Mouse (Mus musculus) heart, embryonic 13.5 days (tissue): ENCODE data around the gene Cxcl15. TPM values are rescaled to one million over a fixed set of nuclear protein-coding genes. Genes with fewer than 3 reads are reported as not detected.
A peak's percentile ranks its signal among the peaks of the same experiment; 100 is the strongest.
"Not testable (repeated sequence)": the region's sequence is repeated elsewhere in the genome, so short reads cannot be mapped to it uniquely, and the experiment has no call there.

Experiments
- ATAC-seq: fragments of 200-750 bp; cut with Nextera tagmentation; 2 replicates; pipeline ENCODE4 v1.8.0; 2017; ENCODE audit warnings: moderate TSS enrichment; ENCODE audit not compliant: insufficient number of reproducible peaks, low FRiP score, low TSS enrichment; ENCODE audit errors: extremely low read depth
- H3K27ac ChIP-seq: fragments of 300-500 bp; sonication (generic); replicated peaks from 2 replicates; pipeline ENCODE4 v1.5.1; 2015; ENCODE audit warnings: moderate library complexity, mild to moderate bottlenecking, inconsistent platforms
- H3K27me3 ChIP-seq: fragments of 300-500 bp; sonication (generic); replicated peaks from 2 replicates; pipeline ENCODE4 v1.6.1; 2015; ENCODE audit warnings: mild to moderate bottlenecking, inconsistent platforms
- H3K36me3 ChIP-seq: fragments of 300-500 bp; sonication (generic); 2 replicates; pipeline ENCODE4 v1.6.1; 2015; ENCODE audit warnings: mild to moderate bottlenecking, inconsistent platforms
- H3K4me1 ChIP-seq: fragments of 300-500 bp; sonication (generic); 2 replicates; pipeline ENCODE4 v1.6.1; 2015; ENCODE audit warnings: inconsistent platforms
- H3K4me2 ChIP-seq: fragments of 300-500 bp; sonication (generic); 2 replicates; pipeline ENCODE4 v1.6.1; 2015; ENCODE audit warnings: inconsistent platforms, mild to moderate bottlenecking, moderate library complexity
- H3K4me3 ChIP-seq: fragments of 300-500 bp; sonication (generic); 2 replicates; pipeline ENCODE4 v1.5.1; 2015; ENCODE audit warnings: moderate library complexity, mild to moderate bottlenecking, inconsistent platforms
- H3K9ac ChIP-seq: fragments of 300-500 bp; sonication (generic); 2 replicates; pipeline ENCODE4 v1.6.1; 2015; ENCODE audit warnings: inconsistent platforms, mild to moderate bottlenecking, moderate library complexity
- H3K9me3 ChIP-seq: fragments of 300-500 bp; sonication (generic); 2 replicates; pipeline ENCODE4 v1.6.1; 2016; ENCODE audit warnings: inconsistent platforms
- WGBS: fragments of 180-500 bp; shearing (Covaris S2); methylation state at CpG from one replicate; pipeline ENCODE4 v1.1.7; 2015; ENCODE audit warnings: mixed read lengths; 5-methylcytosine and 5-hydroxymethylcytosine counted together
- polyA plus RNA-seq: library from polyadenylated mRNA; unstranded; fragments of >200 nt; fragmentation: Nextera tagmentation; extraction: Ambion mirVana; gene quantifications from 2 replicates; pipeline ENCODE4 v1.2.1, GENCODE M21; 2015

Gene Cxcl15
- polyA plus RNA-seq, 1 experiment from 2014 or later, result 0.56 TPM

DNA sequence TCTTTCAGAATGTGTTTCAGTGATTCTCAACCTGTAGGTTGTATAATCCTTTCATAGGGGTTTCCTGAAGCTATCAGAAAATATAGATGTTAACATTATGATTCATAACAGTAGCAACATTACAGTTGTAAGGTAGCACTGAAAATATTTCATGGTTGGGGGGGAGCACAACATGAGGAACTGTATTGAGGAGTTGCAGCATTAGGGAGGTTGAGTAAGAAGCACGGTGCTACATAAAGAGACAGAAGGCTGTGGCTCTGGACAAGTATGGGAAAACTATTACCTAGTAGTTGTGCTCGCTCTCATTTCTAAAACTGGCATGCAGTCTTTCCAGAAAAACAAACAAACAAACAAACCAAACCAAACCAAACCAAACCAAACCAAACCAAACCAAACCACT lies 1.1 kb downstream of the Cxcl15 start:
- not testable (repeated sequence) for ATAC-seq, H3K27me3 ChIP-seq, H3K4me1 ChIP-seq, H3K4me3 ChIP-seq, H3K9me3 ChIP-seq, H3K9ac ChIP-seq, H3K27ac ChIP-seq, H3K36me3 ChIP-seq, H3K4me2 ChIP-seq
- WGBS, result 72% methylated on average over 2 of the region's 2 CpGs

- no peaks in the 10 kb centered on the region for H3K9me3 ChIP-seq
- H3K9ac ChIP-seq, result no peak overlapping the region
- H3K36me3 ChIP-seq, result no peaks in the 10 kb centered on the region
- no peak overlapping the region for H3K4me2 ChIP-seq
- H3K27me3 ChIP-seq, result no peaks in the 10 kb centered on the region
- no peak for ATAC-seq
- no peak overlapping the region for H3K4me3 ChIP-seq
- no peak overlapping the region for H3K27ac ChIP-seq
- no peaks in the 10 kb centered on the region for H3K4me1 ChIP-seq
Measured at GRCm38 (mm10) chr5:90804574-90804973, 10.2 kb downstream of the Cxcl15 start.

- H3K36me3 ChIP-seq, result no peaks in the 10 kb centered on the region
- H3K4me1 ChIP-seq, result no peaks in the 10 kb centered on the region
- H3K4me3 ChIP-seq, result no peak overlapping the region
- no peaks in the 10 kb centered on the region for H3K9me3 ChIP-seq
- no peak overlapping the region for H3K27ac ChIP-seq
- no peak overlapping the region for H3K9ac ChIP-seq
- H3K27me3 ChIP-seq, result no peaks in the 10 kb centered on the region
- no peak overlapping the region for H3K4me2 ChIP-seq
- ATAC-seq, result no peak
Measured at GRCm38 (mm10) chr5:90806050-90806449, 11.7 kb downstream of the Cxcl15 start.

DNA sequence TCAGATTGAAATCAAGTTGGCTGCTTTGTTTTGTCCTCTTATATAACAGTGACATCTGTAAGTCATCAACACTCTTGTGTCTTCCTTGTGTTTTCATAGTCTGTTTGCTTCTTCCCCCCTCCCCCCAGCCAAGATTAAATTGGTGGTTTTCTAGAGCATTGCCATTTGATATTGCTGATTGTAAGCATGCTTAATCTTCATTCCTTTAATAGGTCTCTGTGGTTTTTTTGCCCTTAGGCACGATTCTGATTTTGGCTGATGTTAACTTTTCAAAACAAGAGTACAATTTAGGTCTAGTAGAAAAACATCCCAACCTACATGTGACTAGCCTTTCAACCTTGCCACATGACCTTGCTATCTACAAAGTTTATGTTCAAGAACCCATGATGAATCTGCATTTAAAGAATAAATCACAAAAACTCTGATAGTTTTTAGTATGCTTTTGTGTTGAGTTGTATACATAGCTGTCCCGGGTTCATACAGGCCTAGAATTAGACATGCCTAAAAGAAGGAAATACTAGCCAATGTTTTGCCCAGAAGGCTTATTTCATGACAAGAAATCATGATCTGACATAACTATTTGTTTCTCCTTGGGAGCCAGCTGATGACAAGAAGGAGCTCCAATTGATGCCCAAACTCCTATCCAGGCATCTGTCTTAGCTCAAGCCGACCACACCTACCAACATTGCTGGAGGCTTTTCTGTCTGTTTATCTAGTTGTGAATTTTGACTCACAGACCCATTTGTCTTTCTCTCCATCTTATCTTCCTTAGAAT lies 13.0 kb downstream of the Cxcl15 start:
- Histone ChIP-seq H3K4me1 (no peaks in the 10 kb centered on the region), H3K9me3 (no peaks in the 10 kb centered on the region), H3K4me2 (no peak overlapping the region), H3K27me3 (no peaks in the 10 kb centered on the region), H3K9ac (no peak overlapping the region), H3K36me3 (no peaks in the 10 kb centered on the region), H3K27ac (no peak overlapping the region), H3K4me3 (no peak overlapping the region)
- 64% methylated on average over 3 of the region's 3 CpGs for WGBS
- no peak for ATAC-seq

DNA sequence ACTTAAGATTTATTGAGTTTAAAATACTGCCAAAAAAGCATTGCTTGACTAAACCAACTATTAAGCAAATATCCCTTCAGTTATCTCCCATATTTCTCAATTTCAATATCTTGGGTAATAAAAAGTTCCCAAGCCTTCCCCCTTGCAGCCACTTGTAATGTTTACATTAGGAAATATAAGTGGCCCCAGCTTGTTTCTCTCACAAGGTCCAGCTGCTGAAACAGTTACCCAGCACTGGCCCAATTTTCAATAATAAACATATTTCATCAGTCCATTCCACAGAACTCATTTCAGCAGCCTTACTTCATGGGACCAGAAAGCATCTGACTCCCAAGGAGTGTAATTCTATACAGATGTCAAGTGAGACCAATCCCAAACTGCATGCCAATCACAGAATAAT lies 25.4 kb downstream of the Cxcl15 start:
- Histone ChIP-seq H3K4me3 (no peak overlapping the region), H3K9me3 (no peaks in the 10 kb centered on the region)
- no peak for ATAC-seq

DNA sequence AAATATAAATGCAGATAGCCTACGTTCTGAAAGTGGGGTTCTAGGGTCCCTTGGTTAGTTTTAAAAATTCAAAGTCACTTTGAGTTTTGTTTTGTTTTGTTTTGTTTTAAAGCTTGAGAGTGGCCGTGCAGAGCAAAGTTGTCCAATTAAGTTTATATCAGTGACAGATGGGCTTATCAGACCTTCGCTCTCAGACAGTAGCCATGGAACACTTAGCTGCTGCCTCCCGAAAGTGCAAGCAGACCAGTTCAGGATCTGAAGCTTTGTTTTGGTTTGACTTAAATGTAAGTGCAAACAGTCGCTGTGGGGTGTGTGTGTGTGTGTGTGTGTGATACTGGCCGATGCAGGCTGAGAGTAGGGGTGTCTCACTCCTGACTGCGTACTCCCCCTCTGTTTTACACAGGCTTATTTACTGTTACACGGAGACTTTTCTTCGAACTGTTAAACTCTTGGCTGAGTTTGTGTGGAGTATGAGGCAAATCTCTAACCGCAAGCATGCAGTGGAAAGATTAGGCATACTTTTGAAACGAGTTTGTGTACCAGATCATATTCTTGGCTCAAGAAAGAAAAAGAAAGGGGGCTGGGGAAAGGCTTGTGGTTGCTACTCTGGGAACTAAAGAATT lies 37.9 kb downstream of the Cxcl15 start:
- peaks cover 5% of the 10 kb centered on the region for H3K4me1 ChIP-seq
- H3K4me2 ChIP-seq, result peak overlapping the region; percentile 43
- H3K9me3 ChIP-seq, result no peaks in the 10 kb centered on the region
- H3K27me3 ChIP-seq, result no peaks in the 10 kb centered on the region
- H3K36me3 ChIP-seq, result no peaks in the 10 kb centered on the region
- H3K4me3 ChIP-seq, result no peak overlapping the region
- no peak for ATAC-seq
- H3K9ac ChIP-seq, result no peak overlapping the region
- peak overlapping the region; percentile 48 for H3K27ac ChIP-seq
- WGBS, result 45% methylated on average over 11 of the region's 11 CpGs

More for the DNA sequence above, 25.4 kb downstream of the Cxcl15 start:
- Histone ChIP-seq H3K27me3 (no peaks in the 10 kb centered on the region), H3K36me3 (no peaks in the 10 kb centered on the region), H3K4me1 (no peaks in the 10 kb centered on the region), H3K9ac (no peak overlapping the region), H3K27ac (no peak overlapping the region), H3K4me2 (no peak overlapping the region)

DNA sequence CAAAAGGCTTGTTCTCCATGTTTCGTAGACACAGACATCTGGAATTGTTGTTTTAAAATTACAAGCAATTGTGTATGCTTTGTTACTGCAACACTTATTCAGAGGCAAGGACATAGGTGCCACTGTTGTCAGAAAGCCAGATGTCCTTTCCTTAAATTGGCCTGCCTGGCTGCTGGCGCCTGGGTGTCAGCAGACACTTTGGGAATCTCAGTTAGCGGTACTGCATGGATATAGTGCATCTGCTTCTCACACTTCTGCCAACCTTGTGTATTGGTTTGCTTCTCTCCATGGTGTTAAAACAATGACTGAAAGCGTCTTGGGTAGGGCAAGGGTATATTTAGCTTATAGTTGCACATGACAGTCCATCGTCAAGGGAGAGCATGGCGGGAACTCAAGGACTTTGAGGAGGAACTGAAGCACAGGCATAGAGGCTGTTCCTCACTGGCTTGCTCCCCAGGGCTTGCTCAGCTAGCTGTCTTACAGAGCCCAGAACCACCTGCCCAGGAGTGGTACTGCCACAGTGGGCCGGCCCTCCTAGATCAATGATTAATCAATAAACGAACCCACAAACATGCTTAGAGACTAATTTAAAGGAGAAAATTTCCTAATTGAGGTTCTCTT lies 38.5 kb downstream of the Cxcl15 start:
- H3K27me3 ChIP-seq, result no peaks in the 10 kb centered on the region
- no peaks in the 10 kb centered on the region for H3K36me3 ChIP-seq
- 65% methylated on average over 8 of the region's 8 CpGs for WGBS
- ATAC-seq, result no peak
- H3K4me3 ChIP-seq, result no peak overlapping the region
- H3K4me2 ChIP-seq, result peak overlapping the region; percentile 43
- H3K4me1 ChIP-seq, result peaks cover 5% of the 10 kb centered on the region
- no peaks in the 10 kb centered on the region for H3K9me3 ChIP-seq
- peak overlapping the region; percentile 48 for H3K27ac ChIP-seq
- no peak overlapping the region for H3K9ac ChIP-seq

DNA sequence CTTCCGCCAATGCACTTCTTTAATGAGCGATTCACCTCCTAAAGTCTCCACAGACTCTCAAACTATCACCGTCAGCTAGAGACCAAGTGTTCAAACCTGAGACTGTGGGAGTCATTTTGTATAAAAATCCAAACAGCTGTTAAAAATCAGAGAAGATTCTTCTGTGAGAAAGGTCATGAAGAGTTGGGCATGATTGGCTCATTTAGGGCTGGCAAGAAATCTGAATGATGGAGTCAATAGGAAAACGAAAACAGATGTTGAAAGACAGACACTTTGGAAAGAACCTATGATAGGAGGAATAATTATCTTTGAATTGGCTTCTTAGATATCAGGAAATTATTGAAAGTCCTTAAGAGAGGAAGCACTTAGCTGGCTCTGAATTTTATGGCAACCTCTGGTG lies 40.1 kb downstream of the Cxcl15 start:
- 81% methylated on average over 4 of the region's 4 CpGs for WGBS
- Histone ChIP-seq H3K36me3 (no peaks in the 10 kb centered on the region), H3K4me1 (peaks cover 5% of the 10 kb centered on the region), H3K9ac (no peak overlapping the region), H3K4me3 (no peak overlapping the region), H3K27ac (no peak overlapping the region), H3K9me3 (no peaks in the 10 kb centered on the region), H3K27me3 (no peaks in the 10 kb centered on the region), H3K4me2 (no peak overlapping the region)
- no peak for ATAC-seq

DNA sequence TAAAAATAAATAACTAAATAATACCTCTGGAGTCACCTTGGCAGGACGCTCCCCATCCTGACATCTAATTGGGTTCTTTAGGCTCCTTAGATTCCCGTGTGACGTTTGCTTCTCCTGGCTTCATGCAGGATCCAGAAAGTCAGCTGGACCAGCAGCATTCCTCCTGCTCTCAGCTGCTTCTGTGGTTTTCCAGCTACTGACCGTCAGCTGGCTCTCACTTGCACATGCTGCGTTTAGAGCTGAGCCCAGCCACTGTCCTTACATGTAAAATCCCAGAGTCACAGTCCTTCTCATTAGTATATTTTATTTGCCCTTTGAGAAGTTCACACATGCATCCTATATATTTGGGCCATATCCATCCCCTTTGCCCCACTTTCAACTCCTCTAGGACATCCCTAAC lies 44.2 kb downstream of the Cxcl15 start:
- Histone ChIP-seq H3K4me2 (no peak overlapping the region), H3K9ac (no peak overlapping the region), H3K4me1 (no peaks in the 10 kb centered on the region), H3K36me3 (no peaks in the 10 kb centered on the region), H3K27me3 (no peaks in the 10 kb centered on the region), H3K27ac (no peak overlapping the region), H3K9me3 (no peaks in the 10 kb centered on the region), H3K4me3 (no peak overlapping the region)
- ATAC-seq, result no peak
- whole genome bisulfite sequencing, result 69% methylated on average over 5 of the region's 5 CpGs

- Histone ChIP-seq H3K9ac (no peak overlapping the region), H3K4me3 (no peak overlapping the region), H3K36me3 (no peaks in the 10 kb centered on the region), H3K27me3 (no peaks in the 10 kb centered on the region), H3K4me2 (no peak overlapping the region), H3K4me1 (no peaks in the 10 kb centered on the region), H3K9me3 (no peaks in the 10 kb centered on the region), H3K27ac (no peak overlapping the region)
- no peak for ATAC-seq
- WGBS, result 65% methylated on average over 7 of the region's 7 CpGs
Measured at GRCm38 (mm10) chr5:90840902-90841869, 46.9 kb downstream of the Cxcl15 start.

- 78% methylated on average over 3 of the region's 3 CpGs for WGBS
- Histone ChIP-seq H3K27me3 (no peaks in the 10 kb centered on the region), H3K4me1 (no peaks in the 10 kb centered on the region), H3K4me3 (no peak overlapping the region), H3K9ac (no peak overlapping the region), H3K4me2 (no peak overlapping the region), H3K9me3 (no peaks in the 10 kb centered on the region), H3K36me3 (no peaks in the 10 kb centered on the region), H3K27ac (no peak overlapping the region)
- no peak for ATAC-seq
Measured at GRCm38 (mm10) chr5:90843891-90844290, 49.6 kb downstream of the Cxcl15 start.
